Mouse (Mus musculus): Measurements from ENCODE around the gene Pogz. TPM values are rescaled to one million over a fixed set of nuclear protein-coding genes. Genes with fewer than 3 reads are reported as not detected.

Gene Pogz
- total and polyA plus RNA-seq, 2 experiments from 2014 or later: 14.0 to 48.2 TPM

GRCm38 (mm10) chr3:94849338-94849737 is 12.0 kb downstream of the Pogz start:
- H3K9me3 ChIP-seq (ENCODE audit: low read length): no peaks in the 10 kb centered on the region
- H3K4me1 ChIP-seq (ENCODE audit: insufficient read depth): no peaks in the 10 kb centered on the region
- no peaks in the 10 kb centered on the region for H3K27me3 ChIP-seq (ENCODE audit: insufficient read depth, low read length)
- TF ChIP-seq CTCF (IDR thresholded peaks at IDR 0.05; ENCODE audit: low read depth): peak; percentile 69
- H3K4me3 ChIP-seq (ENCODE audit: low read depth, low read length): no peak overlapping the region
- no peak overlapping the region for H3K27ac ChIP-seq (ENCODE audit: low read depth, low read length)
- peak; percentile 83 for DNase-seq
- no peak overlapping the region for H3K4me2 ChIP-seq (ENCODE audit: low read depth)
- ATAC-seq: peak; percentile 72
- WGBS: 9% methylated on average over 1 of the region's 1 CpGs
- H3K9ac ChIP-seq: no peak overlapping the region
- no peaks in the 10 kb centered on the region; the same call in 1 of the 2 replicates for H3K36me3 ChIP-seq (ENCODE audit: insufficient read depth)

- DNase-seq: no peak
- TF ChIP-seq CTCF (IDR thresholded peaks at IDR 0.05; ENCODE audit: low read depth): no peak
- Histone ChIP-seq H3K36me3 (ENCODE audit: insufficient read depth) (peaks cover 13% of the 10 kb centered on the region), H3K9me3 (ENCODE audit: low read length) (no peaks in the 10 kb centered on the region), H3K27me3 (ENCODE audit: insufficient read depth, low read length) (no peaks in the 10 kb centered on the region), H3K9ac (no peak overlapping the region), H3K4me3 (ENCODE audit: low read depth, low read length) (no peak overlapping the region), H3K4me2 (ENCODE audit: low read depth) (no peak overlapping the region), H3K27ac (ENCODE audit: low read depth, low read length) (no peak overlapping the region), H3K4me1 (ENCODE audit: insufficient read depth) (no peaks in the 10 kb centered on the region)
- no peak for ATAC-seq
- WGBS: 70% methylated on average over 3 of the region's 3 CpGs
Observed at GRCm38 (mm10) chr3:94851731-94852130, 14.4 kb downstream of the Pogz start.

GRCm38 (mm10) chr3:94852215-94852614 is 14.8 kb downstream of the Pogz start:
- no peak for ATAC-seq
- no peak overlapping the region for H3K27ac ChIP-seq (ENCODE audit: low read depth, low read length)
- no peak for TF ChIP-seq CTCF (IDR thresholded peaks at IDR 0.05; ENCODE audit: low read depth)
- no peak overlapping the region for H3K4me3 ChIP-seq (ENCODE audit: low read depth, low read length)
- H3K9me3 ChIP-seq (ENCODE audit: low read length): no peaks in the 10 kb centered on the region
- no peaks in the 10 kb centered on the region for H3K27me3 ChIP-seq (ENCODE audit: insufficient read depth, low read length)
- WGBS: 84% methylated on average over 3 of the region's 3 CpGs
- no peak overlapping the region for H3K4me2 ChIP-seq (ENCODE audit: low read depth)
- no peaks in the 10 kb centered on the region for H3K4me1 ChIP-seq (ENCODE audit: insufficient read depth)
- peaks cover 17% of the 10 kb centered on the region for H3K36me3 ChIP-seq (ENCODE audit: insufficient read depth)
- no peak for DNase-seq
- H3K9ac ChIP-seq: no peak overlapping the region

GRCm38 (mm10) chr3:94859471-94859870 is 22.1 kb downstream of the Pogz start:
- Histone ChIP-seq H3K27me3 (ENCODE audit: insufficient read depth, low read length) (no peaks in the 10 kb centered on the region), H3K4me1 (ENCODE audit: insufficient read depth) (no peaks in the 10 kb centered on the region), H3K4me2 (ENCODE audit: low read depth) (no peak overlapping the region), H3K36me3 (ENCODE audit: insufficient read depth) (peaks cover 64% of the 10 kb centered on the region), H3K4me3 (ENCODE audit: low read depth, low read length) (no peak overlapping the region), H3K9me3 (ENCODE audit: low read length) (no peaks in the 10 kb centered on the region), H3K9ac (no peak overlapping the region), H3K27ac (ENCODE audit: low read depth, low read length) (no peak overlapping the region)
- 64% methylated on average over 2 of the region's 2 CpGs for WGBS
- DNase-seq (no peak), ATAC-seq (no peak)
- no peak for TF ChIP-seq CTCF (IDR thresholded peaks at IDR 0.05; ENCODE audit: low read depth)

GRCm38 (mm10) chr3:94869011-94869410 is 31.6 kb downstream of the Pogz start:
- no peak for ATAC-seq
- peaks cover 60% of the 10 kb centered on the region for H3K36me3 ChIP-seq (ENCODE audit: insufficient read depth)
- no peak for DNase-seq
- H3K27me3 ChIP-seq (ENCODE audit: insufficient read depth, low read length): no peaks in the 10 kb centered on the region
- H3K4me3 ChIP-seq (ENCODE audit: low read depth, low read length): no peak overlapping the region
- no peak for TF ChIP-seq CTCF (IDR thresholded peaks at IDR 0.05; ENCODE audit: low read depth)
- H3K4me2 ChIP-seq (ENCODE audit: low read depth): no peak overlapping the region
- WGBS: 94% methylated on average over 3 of the region's 3 CpGs
- no peak overlapping the region for H3K9ac ChIP-seq
- no peaks in the 10 kb centered on the region for H3K4me1 ChIP-seq (ENCODE audit: insufficient read depth)
- no peaks in the 10 kb centered on the region for H3K9me3 ChIP-seq (ENCODE audit: low read length)
- H3K27ac ChIP-seq (ENCODE audit: low read depth, low read length): no peak overlapping the region

GRCm38 (mm10) chr3:94878618-94879017 is 41.3 kb downstream of the Pogz start:
- no peak for DNase-seq

GRCm38 (mm10) chr3:94881840-94882239 is 44.5 kb downstream of the Pogz start:
- Histone ChIP-seq H3K4me2 (ENCODE audit: low read depth) (no peak overlapping the region), H3K27ac (ENCODE audit: low read depth, low read length) (no peak overlapping the region), H3K4me1 (ENCODE audit: insufficient read depth) (peaks cover 5% of the 10 kb centered on the region; the same call in 1 of the 2 replicates), H3K27me3 (ENCODE audit: insufficient read depth, low read length) (no peaks in the 10 kb centered on the region), H3K4me3 (ENCODE audit: low read depth, low read length) (no peak overlapping the region), H3K36me3 (ENCODE audit: insufficient read depth) (peaks cover 56% of the 10 kb centered on the region), H3K9ac (no peak overlapping the region), H3K9me3 (ENCODE audit: low read length) (no peaks in the 10 kb centered on the region)
- TF ChIP-seq CTCF (IDR thresholded peaks at IDR 0.05; ENCODE audit: low read depth): no peak
- no peak for ATAC-seq
- 77% methylated on average over 4 of the region's 4 CpGs for WGBS
- no peak for DNase-seq

More at GRCm38 (mm10) chr3:94878618-94879017, 41.3 kb downstream of the Pogz start:
- H3K4me1 ChIP-seq (ENCODE audit: insufficient read depth): no peaks in the 10 kb centered on the region
- no peak overlapping the region for H3K27ac ChIP-seq (ENCODE audit: low read depth, low read length)
- no peaks in the 10 kb centered on the region for H3K27me3 ChIP-seq (ENCODE audit: insufficient read depth, low read length)
- H3K9me3 ChIP-seq (ENCODE audit: low read length): no peaks in the 10 kb centered on the region
- H3K4me3 ChIP-seq (ENCODE audit: low read depth, low read length): no peak overlapping the region
- WGBS: 92% methylated on average over 6 of the region's 6 CpGs
- no peak overlapping the region for H3K9ac ChIP-seq
- no peak for TF ChIP-seq CTCF (IDR thresholded peaks at IDR 0.05; ENCODE audit: low read depth)
- peaks cover 79% of the 10 kb centered on the region for H3K36me3 ChIP-seq (ENCODE audit: insufficient read depth)
- H3K4me2 ChIP-seq (ENCODE audit: low read depth): no peak overlapping the region
- ATAC-seq: no peak
